ENCODE assay signal across 9 mouse cellular contexts in the genomic region with DNA sequence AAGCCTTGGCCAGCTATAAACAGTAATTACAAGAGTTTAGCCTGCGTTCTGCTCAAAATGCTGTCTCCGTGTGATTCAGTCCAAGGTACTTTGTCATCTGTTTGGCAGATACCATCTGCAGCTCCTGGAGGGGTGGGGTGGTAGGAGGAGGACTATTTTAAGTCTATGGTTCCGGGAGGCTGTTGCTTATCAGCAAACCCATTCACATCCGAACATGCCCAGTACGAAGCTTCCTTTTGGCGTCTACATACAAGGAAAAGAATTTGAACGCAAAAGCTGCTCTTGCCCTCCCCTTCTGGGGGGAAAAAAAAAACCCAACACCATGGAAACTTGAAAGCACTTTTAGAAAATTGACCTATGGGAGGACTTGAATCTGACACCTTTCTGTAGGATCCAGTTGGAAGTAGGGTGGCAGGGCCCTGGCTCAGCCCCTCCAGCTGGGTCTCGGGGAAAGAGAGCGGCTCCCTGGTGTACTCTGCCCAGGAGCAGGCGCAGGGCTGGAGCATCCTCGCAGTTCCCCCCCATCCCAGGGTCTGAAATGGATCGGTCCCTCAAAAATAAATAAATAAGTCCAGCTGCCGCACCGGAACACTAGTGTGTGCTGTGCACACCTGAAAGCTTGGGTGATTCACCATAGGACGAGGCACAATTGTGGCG.
DNase-seq lines count a peak whose midpoint lies in the region; ATAC-seq and TF ChIP-seq lines count a peak whose summit lies in the region.
"Had no signal": no experiment of that assay in that cellular context is flagged by ENCODE, and none has a peak within 500 bp of the region (broad histone marks: within the 10 kb centered on the region; RNA-seq: fewer than 3 reads in every experiment).

No protein-coding gene starts in this region.

- TF ChIP-seq EP300 in CH12.LX (IDR thresholded peaks at IDR 0.05; ENCODE audit: low read length): peak; percentile 21; the same call in 1 of the 2 replicates
- 0 out of 2 replicates have a peak, but pooled peaks have one; percentile 59 for TF ChIP-seq EP300 in heart, postnatal 0 days (IDR thresholded peaks at IDR 0.05; ENCODE audit: low read depth)
- no peak for TF ChIP-seq EP300 in liver, embryonic 14.5 days (IDR thresholded peaks at IDR 0.05; ENCODE audit: low read depth)
- peak; percentile 65 for TF ChIP-seq EP300 in stomach, postnatal 0 days (optimal IDR thresholded peaks at IDR 0.05)

- dilution Hi-C loops in CH12.LX (cut with MboI; ENCODE audit: extremely low pct_ligation_motif_present, extremely low pct_unique_long_range_greater_than_20kb, low sequenced_read_pairs): no loop called here

- peak; percentile 40 for TF ChIP-seq POLR2A in CH12.LX (IDR thresholded peaks at IDR 0.05; ENCODE audit: low read depth, low read length)

- peaks cover 0 to 2% of the 10 kb centered on the region in 2 experiments for H3K36me3 ChIP-seq in CH12.LX (replicated peaks in 1 of 2; ENCODE audit: control insufficient read depth in 1 of 2, insufficient read depth in 1 of 2, low read length in 1 of 2)
- H3K36me3 ChIP-seq in forebrain, embryonic 12.5 days (replicated peaks): no peaks in the 10 kb centered on the region
- no peaks in the 10 kb centered on the region for H3K36me3 ChIP-seq in heart, postnatal 0 days (replicated peaks; ENCODE audit: control insufficient read depth, insufficient read depth, low read length)
- no peaks in the 10 kb centered on the region for H3K36me3 ChIP-seq in liver, embryonic 14.5 days (replicated peaks; ENCODE audit: control insufficient read depth, insufficient read depth, low read depth)
- H3K36me3 ChIP-seq in neural tube, embryonic 12.5 days: no peaks in the 10 kb centered on the region
- H3K36me3 ChIP-seq in stomach, postnatal 0 days (ENCODE audit: control insufficient read depth, insufficient read depth, low read length): no peaks in the 10 kb centered on the region

- H3K79me2 ChIP-seq in CH12.LX (replicated peaks; ENCODE audit: control insufficient read depth, extremely low read depth, insufficient read depth, poor library complexity, severe bottlenecking): peaks cover 31% of the 10 kb centered on the region

- peak overlapping the region; percentile 95 for H3K4me2 ChIP-seq in CH12.LX (ENCODE audit: insufficient read depth, low read depth, poor library complexity, severe bottlenecking)
- peak overlapping the region; percentile 65 for H3K4me2 ChIP-seq in forebrain, embryonic 12.5 days
- peak overlapping the region; percentile 94 for H3K4me2 ChIP-seq in heart, postnatal 0 days (ENCODE audit: low read depth, low read length)
- H3K4me2 ChIP-seq in liver, embryonic 14.5 days (ENCODE audit: low read depth): peak overlapping the region; percentile 72
- H3K4me2 ChIP-seq in neural tube, embryonic 12.5 days (replicated peaks): peak overlapping the region; percentile 65
- H3K4me2 ChIP-seq in stomach, postnatal 0 days (replicated peaks; ENCODE audit: low read depth): peak overlapping the region; percentile 67

- TF ChIP-seq RAD21 in CH12.LX (IDR thresholded peaks at IDR 0.05; ENCODE audit: low read depth, low read length): no peak; the same call in none of the 2 replicates

- in situ Hi-C loops in CH12.LX (cut with MboI; ENCODE audit: low pct_ligation_motif_present, low pct_unique_long_range_greater_than_20kb, low sequenced_read_pairs): loop anchor here (10.0 kb wide), 2 partner anchors 61 to 211 kb away; a partner anchor contains a TSS

- H3K9me3 ChIP-seq in CH12.LX (replicated peaks; ENCODE audit: low read length): peaks cover 2% of the 10 kb centered on the region
- H3K9me3 ChIP-seq in forebrain, embryonic 12.5 days: no peaks in the 10 kb centered on the region
- H3K9me3 ChIP-seq in heart, postnatal 0 days (replicated peaks; ENCODE audit: control insufficient read depth, low read length): no peaks in the 10 kb centered on the region; the same call in 1 of the 2 replicates
- H3K9me3 ChIP-seq in liver, embryonic 14.5 days (ENCODE audit: control insufficient read depth, low read length): no peaks in the 10 kb centered on the region
- no peaks in the 10 kb centered on the region for H3K9me3 ChIP-seq in neural tube, embryonic 12.5 days
- no peaks in the 10 kb centered on the region for H3K9me3 ChIP-seq in stomach, postnatal 0 days (ENCODE audit: control insufficient read depth, low read length)

- ATAC-seq in forebrain, embryonic 12.5 days (ENCODE audit: low FRiP score): peak; percentile 95
- ATAC-seq in heart, postnatal 0 days (ENCODE audit: insufficient read depth, low read depth): peak; percentile 96
- ATAC-seq in liver, embryonic 14.5 days (ENCODE audit: insufficient read depth): peak; percentile 86
- ATAC-seq in neural tube, embryonic 12.5 days (ENCODE audit: low FRiP score, low read depth): peak; percentile 96
- peak; percentile 97 for ATAC-seq in stomach, postnatal 0 days (ENCODE audit: low FRiP score, low TSS enrichment)

- WGBS in forebrain, embryonic 12.5 days: 0% methylated on average over 16 of the region's 16 CpGs
- WGBS in heart, postnatal 0 days: under 1% methylated on average over 16 of the region's 16 CpGs
- 0% methylated on average over 16 of the region's 16 CpGs for WGBS in liver, embryonic 14.5 days (ENCODE audit: insufficient replicate concordance)
- under 1% methylated on average over 16 of the region's 16 CpGs for WGBS in neural tube, embryonic 12.5 days
- WGBS in stomach, postnatal 0 days: under 1% methylated on average over 16 of the region's 16 CpGs

- peak; percentile 83 for DNase-seq in CH12.LX (ENCODE audit: extremely low read depth)
- DNase-seq in c-Kit-positive CD71-positive TER-119-negative erythroid progenitor cells, embryonic 14.5 days (ENCODE audit: low read depth): peak; percentile 69
- DNase-seq in heart, postnatal 0 days (ENCODE audit: low spot score): peak; percentile 96
- DNase-seq in kidney, postnatal 36 days: peak; percentile 79 to 86
- peak; percentile 69 to 71 (median 70) for DNase-seq in liver, embryonic 14.5 days (ENCODE audit: low read depth in 3 of 3, low spot score in 3 of 3)
- peak; percentile 85 for DNase-seq in stomach, postnatal 0 days (ENCODE audit: low spot score)

- H3K9ac ChIP-seq in CH12.LX (ENCODE audit: insufficient read depth, low read depth): peak overlapping the region; percentile 72
- H3K9ac ChIP-seq in forebrain, embryonic 12.5 days: peak overlapping the region; percentile 74
- peak overlapping the region; percentile 70 for H3K9ac ChIP-seq in heart, postnatal 0 days (replicated peaks; ENCODE audit: low read depth, low read length)
- peak overlapping the region; percentile 73 for H3K9ac ChIP-seq in liver, embryonic 14.5 days (replicated peaks)
- peak overlapping the region; percentile 61 for H3K9ac ChIP-seq in neural tube, embryonic 12.5 days
- peak overlapping the region; percentile 71 for H3K9ac ChIP-seq in stomach, postnatal 0 days (ENCODE audit: low read length)

- no peaks in the 10 kb centered on the region for H3K27me3 ChIP-seq in CH12.LX (replicated peaks)
- H3K27me3 ChIP-seq in forebrain, embryonic 12.5 days: no peaks in the 10 kb centered on the region
- no peaks in the 10 kb centered on the region for H3K27me3 ChIP-seq in heart, postnatal 0 days (ENCODE audit: control insufficient read depth, insufficient read depth, low read length)
- no peaks in the 10 kb centered on the region for H3K27me3 ChIP-seq in liver, embryonic 14.5 days (ENCODE audit: control insufficient read depth, insufficient read depth, low read length)
- no peaks in the 10 kb centered on the region for H3K27me3 ChIP-seq in neural tube, embryonic 12.5 days (replicated peaks)
- H3K27me3 ChIP-seq in stomach, postnatal 0 days (ENCODE audit: control insufficient read depth, insufficient read depth, low read length): no peaks in the 10 kb centered on the region

- peak overlapping the region; percentile 67 to 94 (median 72) for H3K4me3 ChIP-seq in CH12.LX (replicated peaks in 1 of 3; ENCODE audit: low read depth in 2 of 3, low read length in 2 of 3, poor library complexity in 1 of 3)
- peak overlapping the region; percentile 55 for H3K4me3 ChIP-seq in forebrain, embryonic 12.5 days (replicated peaks)
- H3K4me3 ChIP-seq in heart, postnatal 0 days (ENCODE audit: low read depth, low read length): peak overlapping the region; percentile 64
- peak overlapping the region; percentile 63 to 71 for H3K4me3 ChIP-seq in liver, embryonic 14.5 days (ENCODE audit: insufficient read depth in 1 of 2, low read depth in 2 of 2, low read length in 2 of 2)
- peak overlapping the region; percentile 48 for H3K4me3 ChIP-seq in neural tube, embryonic 12.5 days
- H3K4me3 ChIP-seq in stomach, postnatal 0 days (ENCODE audit: low read depth, low read length): peak overlapping the region; percentile 58

- H3K4me1 ChIP-seq in CH12.LX (ENCODE audit: control insufficient read depth in 1 of 2, insufficient read depth in 2 of 2): peaks cover 11 to 26% of the 10 kb centered on the region in 2 experiments
- peaks cover 30% of the 10 kb centered on the region for H3K4me1 ChIP-seq in forebrain, embryonic 12.5 days
- 0 out of 2 replicates have a peak, but pooled peaks cover 5% of the 10 kb centered on the region for H3K4me1 ChIP-seq in heart, postnatal 0 days (ENCODE audit: control insufficient read depth, insufficient read depth)
- H3K4me1 ChIP-seq in liver, embryonic 14.5 days (replicated peaks; ENCODE audit: control insufficient read depth in 2 of 2, insufficient read depth in 2 of 2, low read length in 1 of 2): peaks cover 2 to 10% of the 10 kb centered on the region in 2 experiments; a peak in 2 of 4 replicates
- H3K4me1 ChIP-seq in neural tube, embryonic 12.5 days: peaks cover 6% of the 10 kb centered on the region; the same call in 1 of the 2 replicates
- H3K4me1 ChIP-seq in stomach, postnatal 0 days (replicated peaks; ENCODE audit: control insufficient read depth, insufficient read depth): no peaks in the 10 kb centered on the region

- no peak; a peak in 1 of 4 replicates for TF ChIP-seq CTCF in CH12.LX (conservative IDR thresholded peaks at IDR 0.05 in 1 of 2, IDR thresholded peaks at IDR 0.05 in 1 of 2; ENCODE audit: low read depth in 2 of 2, low read length in 2 of 2)
- no peak for TF ChIP-seq CTCF in heart, postnatal 0 days (IDR thresholded peaks at IDR 0.05; ENCODE audit: low read depth)
- no peak for TF ChIP-seq CTCF in liver, embryonic 14.5 days (IDR thresholded peaks at IDR 0.05; ENCODE audit: low read depth)
- peak; percentile 33 for TF ChIP-seq CTCF in stomach, postnatal 0 days (IDR thresholded peaks at IDR 0.05; ENCODE audit: low read depth)

- peak overlapping the region; percentile 18; the same call in 1 of the 2 replicates for H3K27ac ChIP-seq in CH12.LX (ENCODE audit: insufficient read depth, low read depth)
- peak overlapping the region; percentile 82 for H3K27ac ChIP-seq in forebrain, embryonic 12.5 days
- H3K27ac ChIP-seq in heart, postnatal 0 days (ENCODE audit: low read depth): peak overlapping the region; percentile 74
- H3K27ac ChIP-seq in liver, embryonic 14.5 days: peak overlapping the region; percentile 54; the same call in 1 of the 2 replicates
- peak overlapping the region; percentile 11; the same call in 1 of the 2 replicates for H3K27ac ChIP-seq in neural tube, embryonic 12.5 days
- peak overlapping the region; percentile 86 for H3K27ac ChIP-seq in stomach, postnatal 0 days (replicated peaks)
- H3K27ac ChIP-seq: macrophage had no signal

TF ChIP-seq in CH12.LX, 34 proteins besides CTCF, POLR2A, EP300 and RAD21 (continues in another document):
- no peak; the same call in 1 of the 2 replicates for TF ChIP-seq ZMIZ1 (IDR thresholded peaks at IDR 0.05; ENCODE audit: low read depth, low read length)
- peak; percentile 34 for TF ChIP-seq HCFC1 (IDR thresholded peaks at IDR 0.05; ENCODE audit: low read depth, low read length)

Comparison
In these comparisons a context has a peak if more than half of its experiments do, and no peak if none do; other contexts are left out.
1. Peak in every context shown above with its lines: DNase-seq, ATAC-seq, H3K4me3 ChIP-seq and H3K27ac ChIP-seq.
2. H3K27ac ChIP-seq: peak in every context shown above with its lines; median percentile 86 in stomach, postnatal 0 days; 82 in forebrain, embryonic 12.5 days; 74 in heart, postnatal 0 days; 54 in liver, embryonic 14.5 days; 18 in CH12.LX; 11 in neural tube, embryonic 12.5 days.